Mouse (Mus musculus): Measurements from ENCODE around the gene Tcp10c. TPM values are rescaled to one million over a fixed set of nuclear protein-coding genes. Genes with fewer than 3 reads are reported as not detected.
"Not testable (repeated sequence)": the region's sequence is repeated elsewhere in the genome, so short reads cannot be mapped to it uniquely, and the experiment has no call there.

Tcp10c gene
- polyA plus RNA-seq, 1 experiment from 2014 or later = 0.08 TPM

GRCm38 (mm10) chr17:13421022-13421591 lies 66.7 kb downstream of the Tcp10c start:
- H3K27me3 ChIP-seq; DNase-seq (ENCODE audit: low read depth, low spot score); in situ Hi-C loops (cut with MboI; ENCODE audit: low pct_unique_long_range_greater_than_20kb); CTCF ChIA-PET; POLR2A ChIA-PET: not testable (repeated sequence)
- peak; percentile 61 for ATAC-seq

DNA sequence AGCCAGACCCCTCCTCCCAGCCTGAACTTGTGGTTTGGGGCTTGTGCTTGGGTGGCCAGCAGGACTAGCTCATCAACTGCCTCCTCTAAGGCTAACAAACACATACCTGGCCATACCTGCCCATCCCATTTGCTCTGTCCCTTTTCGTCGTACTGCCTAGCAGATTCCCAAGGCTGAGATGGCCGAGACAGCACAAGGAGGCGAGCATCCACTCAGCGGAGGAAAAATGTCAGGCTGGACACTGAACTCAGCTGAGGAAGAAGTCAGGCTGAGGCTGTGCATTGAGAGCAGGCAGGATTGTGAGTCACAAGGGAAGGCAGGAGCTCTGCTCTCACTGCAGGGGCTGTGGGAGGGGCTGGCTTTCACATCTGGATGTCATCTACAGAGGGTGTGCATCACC lies 68.3 kb downstream of the Tcp10c start:
- ATAC-seq; DNase-seq (ENCODE audit: low read depth, low spot score); POLR2A ChIA-PET; in situ Hi-C loops (cut with MboI; ENCODE audit: low pct_unique_long_range_greater_than_20kb); CTCF ChIA-PET; H3K27me3 ChIP-seq: not testable (repeated sequence)

- POLR2A ChIA-PET = interaction anchor here (0.6 kb wide), 1 partner anchor 769 kb away, joined by 3 read pairs; no protein-coding TSS in a partner anchor
- ATAC-seq = peak; percentile 63
- CTCF ChIA-PET; in situ Hi-C loops (cut with MboI; ENCODE audit: low pct_unique_long_range_greater_than_20kb); DNase-seq (ENCODE audit: low read depth, low spot score); H3K27me3 ChIP-seq: not testable (repeated sequence)
Observed at GRCm38 (mm10) chr17:13423373-13424024, 69.1 kb downstream of the Tcp10c start.

DNA sequence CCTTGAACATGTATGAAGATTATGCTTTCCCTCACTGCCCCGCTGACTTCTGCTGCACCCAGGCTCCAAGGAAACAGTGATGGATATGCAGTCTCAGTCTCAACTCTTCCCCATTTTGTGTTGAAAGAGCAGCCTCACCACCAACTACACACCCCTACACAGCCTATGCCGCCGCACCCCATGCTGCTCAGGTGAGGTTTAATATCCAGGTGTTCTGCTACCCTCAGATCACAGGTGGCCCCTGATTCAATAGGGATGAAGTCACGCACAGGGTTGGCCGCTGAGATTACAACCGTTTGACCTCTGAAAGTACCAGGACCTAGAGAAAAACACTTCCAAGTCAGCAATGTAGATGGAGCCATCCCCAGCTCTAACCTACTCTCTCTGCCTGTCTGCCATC lies 69.9 kb downstream of the Tcp10c start:
- DNase-seq (ENCODE audit: low read depth, low spot score); POLR2A ChIA-PET; H3K27me3 ChIP-seq; in situ Hi-C loops (cut with MboI; ENCODE audit: low pct_unique_long_range_greater_than_20kb); ATAC-seq; CTCF ChIA-PET: not testable (repeated sequence)

- DNase-seq (ENCODE audit: low read depth, low spot score); ATAC-seq; CTCF ChIA-PET; in situ Hi-C loops (cut with MboI; ENCODE audit: low pct_unique_long_range_greater_than_20kb); POLR2A ChIA-PET; H3K27me3 ChIP-seq: not testable (repeated sequence)
Observed at GRCm38 (mm10) chr17:13425694-13426093, 71.3 kb downstream of the Tcp10c start.

GRCm38 (mm10) chr17:13426508-13426907 lies 72.1 kb downstream of the Tcp10c start:
- CTCF ChIA-PET; DNase-seq (ENCODE audit: low read depth, low spot score); in situ Hi-C loops (cut with MboI; ENCODE audit: low pct_unique_long_range_greater_than_20kb); POLR2A ChIA-PET; H3K27me3 ChIP-seq; ATAC-seq: not testable (repeated sequence)

Other genes starting within 250 kb of the Tcp10c start
- gene Unc93a, start 222.8 kb upstream of the Tcp10c start, polyA plus RNA-seq (2021) = 2.3 TPM
- gene Smok2a, start 133.4 kb upstream of the Tcp10c start, polyA plus RNA-seq (2021) = not detected
- gene Smok2b, start 124.3 kb upstream of the Tcp10c start, polyA plus RNA-seq (2021) = not detected

All from Patski (cell line).